Mouse (Mus musculus) liver, embryonic 15.5 days (tissue): Measurements from ENCODE around the gene Sirpa. TPM values are rescaled to one million over a fixed set of nuclear protein-coding genes. Genes with fewer than 3 reads are reported as not detected.

Experiments used
- polyA plus RNA-seq: library from polyadenylated mRNA; unstranded; fragments of >200 nt; fragmentation: Nextera tagmentation; extraction: Ambion mirVana; gene quantifications from 2 replicates; pipeline ENCODE4 v1.2.1, GENCODE M21; 2015

The Sirpa gene
- polyA plus RNA-seq, 1 experiment from 2014 or later, result 25.4 TPM

Other genes with a start within 250 kb of the Sirpa start
- 0.43 and 0.47 TPM in 2 replicates for gene Il1b, start 221.7 kb upstream of the Sirpa start, polyA plus RNA-seq
- not detected in 2 replicates for gene F830045P16Rik, start 56.2 kb upstream of the Sirpa start, polyA plus RNA-seq
- 0.20 TPM in 1 of 2 replicates, not detected in the other for gene Pdyn, start 107.0 kb downstream of the Sirpa start, polyA plus RNA-seq
- 3.7 and 4.6 TPM in 2 replicates for gene Stk35, start 207.7 kb downstream of the Sirpa start, polyA plus RNA-seq